Mouse (Mus musculus): ENCODE results near the gene Taf3.

The Taf3 gene

DNA sequence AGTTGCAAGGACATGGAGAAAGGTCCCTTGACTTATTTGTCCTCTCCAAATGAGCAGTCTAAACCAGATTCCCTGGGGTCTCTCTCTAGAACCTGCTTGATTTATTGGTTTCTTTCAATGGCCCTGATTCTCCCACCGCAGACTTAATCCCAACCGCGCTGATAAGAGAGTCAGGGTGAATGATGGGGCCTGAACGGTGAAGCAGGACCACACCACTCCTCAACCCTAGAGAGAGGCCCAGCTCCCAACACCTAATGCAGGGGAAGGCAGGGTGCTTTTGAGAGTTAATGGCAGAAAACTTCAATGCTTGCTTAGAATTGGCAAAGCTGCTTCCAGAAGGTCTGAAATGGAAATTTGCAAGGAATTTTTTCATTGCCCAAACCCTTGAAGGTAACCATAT lies 173.2 kb downstream of the Taf3 start:
- DNase-seq = no peak

- peak; percentile 42 for DNase-seq
Measured at GRCm38 (mm10) chr2:9874467-9875219, 173.8 kb downstream of the Taf3 start.

DNA sequence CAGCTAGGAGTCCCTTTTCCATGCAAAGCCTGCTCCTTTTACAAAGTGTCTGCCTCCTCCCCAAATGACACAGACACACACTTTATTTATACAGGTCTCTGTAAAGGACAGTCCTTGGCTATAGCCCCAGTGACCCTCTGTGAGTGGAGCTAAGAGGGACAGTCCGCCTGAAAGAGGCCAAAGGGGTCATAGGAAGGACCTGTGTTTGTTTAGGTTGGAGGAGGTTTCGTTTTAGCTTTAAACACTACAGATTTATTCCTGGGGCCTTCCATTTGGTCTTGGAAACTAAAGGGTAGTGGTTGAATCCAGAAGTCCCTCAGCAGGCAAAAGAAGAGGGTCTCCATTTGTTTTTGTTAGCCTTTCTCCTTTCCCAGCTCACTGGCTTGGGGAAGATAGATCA lies 174.6 kb downstream of the Taf3 start:
- no peak for DNase-seq

GRCm38 (mm10) chr2:9872682-9873081 lies 175.7 kb downstream of the Taf3 start:
- DNase-seq = peak; percentile 49

DNA sequence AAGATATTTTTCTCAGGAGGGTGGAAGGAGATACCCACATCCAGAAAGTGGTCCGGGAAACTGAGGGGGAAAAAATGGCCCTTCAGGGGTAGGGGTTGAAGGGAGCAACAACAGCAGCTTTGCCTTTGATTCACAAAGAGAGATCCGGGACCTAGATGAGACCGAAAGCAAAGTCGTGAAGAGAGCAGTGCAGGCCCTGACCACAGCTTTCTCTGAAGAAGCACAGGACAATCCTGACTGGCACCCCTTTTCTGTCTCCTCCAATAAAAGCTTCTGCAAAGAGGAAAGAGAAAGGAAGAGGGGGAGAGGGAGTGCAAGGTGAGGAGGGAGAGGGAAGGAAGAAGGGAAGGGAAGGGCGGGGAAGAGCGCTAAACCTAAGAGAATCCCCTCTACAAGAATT lies 176.6 kb downstream of the Taf3 start:
- peak; percentile 58 for DNase-seq

GRCm38 (mm10) chr2:9871141-9871716 lies 177.2 kb downstream of the Taf3 start:
- peak; percentile 64 for DNase-seq

DNA sequence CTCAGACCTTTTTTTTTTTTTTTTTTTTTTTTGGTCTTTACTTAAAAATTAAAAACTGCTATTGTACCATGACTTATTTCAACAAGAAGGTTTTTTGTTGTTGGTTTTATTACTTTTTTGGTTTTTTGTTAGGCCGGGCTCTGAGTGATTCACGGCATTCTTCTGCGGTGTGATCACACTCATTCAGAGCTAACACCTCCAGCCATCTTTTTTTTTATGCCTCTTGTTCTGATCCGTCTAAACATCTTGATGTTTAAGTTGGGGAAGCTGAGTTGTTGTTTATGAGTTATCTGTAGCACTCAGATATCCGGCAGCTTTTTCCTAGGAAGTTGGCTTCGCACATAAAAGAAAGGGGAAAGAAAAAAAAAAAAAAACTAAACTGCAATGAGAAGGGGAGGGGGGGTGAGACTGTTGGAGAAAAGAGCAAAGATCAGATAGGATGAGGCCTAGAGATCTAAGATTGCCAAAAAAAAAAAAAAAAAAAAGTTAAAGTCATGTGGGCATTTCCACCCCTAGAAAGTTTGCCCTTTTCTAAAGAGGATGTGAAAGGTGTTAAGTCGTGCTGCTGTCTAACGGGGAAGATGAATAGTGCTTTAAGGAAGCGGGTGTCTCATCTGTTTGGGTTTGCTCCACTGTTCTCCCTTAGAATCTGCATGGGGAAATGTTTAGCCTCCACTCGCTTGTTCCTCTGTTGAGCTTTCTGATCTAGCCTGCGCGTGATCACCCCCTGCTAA lies 181.1 kb downstream of the Taf3 start:
- DNase-seq = no peak

Data from thymus, postnatal 25 days (tissue).